Mouse (Mus musculus): Measurements from ENCODE around the gene Plcb4. TPM values are rescaled to one million over a fixed set of nuclear protein-coding genes. Genes with fewer than 3 reads are reported as not detected.

The Plcb4 gene
- polyA plus RNA-seq, 1 experiment from 2014 or later, result 0.62 TPM

DNA sequence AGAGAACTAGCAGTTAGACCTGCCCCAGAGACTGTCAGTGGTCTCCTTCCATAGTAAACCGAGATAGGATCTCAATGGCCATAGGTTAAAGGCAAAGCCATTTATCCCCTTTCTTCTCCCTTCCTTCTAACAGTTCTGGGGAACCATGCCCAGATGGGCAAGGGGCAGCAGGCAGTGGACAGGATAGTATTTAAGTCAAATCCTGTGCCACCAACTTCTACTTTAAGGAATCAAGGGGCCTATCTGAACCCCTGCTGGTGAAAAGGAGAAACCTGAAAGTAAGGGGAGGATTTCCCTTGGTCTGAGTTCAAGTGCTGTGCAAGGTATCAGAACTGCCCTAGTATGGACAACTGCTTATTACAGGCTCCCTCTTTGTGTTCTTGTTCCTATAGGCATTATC, 2.9 kb upstream of the Plcb4 start:
- Histone ChIP-seq H3K4me3 (ENCODE audit: inconsistent target) (no peak overlapping the region), H3K36me3 (ENCODE audit: inconsistent target) (no peaks in the 10 kb centered on the region), H3K79me2 (ENCODE audit: inconsistent target) (no peaks in the 10 kb centered on the region), H3K27ac (no peak overlapping the region)
- WGBS (ENCODE audit: missing documents), result 100% methylated on average over 1 of the region's 1 CpGs

DNA sequence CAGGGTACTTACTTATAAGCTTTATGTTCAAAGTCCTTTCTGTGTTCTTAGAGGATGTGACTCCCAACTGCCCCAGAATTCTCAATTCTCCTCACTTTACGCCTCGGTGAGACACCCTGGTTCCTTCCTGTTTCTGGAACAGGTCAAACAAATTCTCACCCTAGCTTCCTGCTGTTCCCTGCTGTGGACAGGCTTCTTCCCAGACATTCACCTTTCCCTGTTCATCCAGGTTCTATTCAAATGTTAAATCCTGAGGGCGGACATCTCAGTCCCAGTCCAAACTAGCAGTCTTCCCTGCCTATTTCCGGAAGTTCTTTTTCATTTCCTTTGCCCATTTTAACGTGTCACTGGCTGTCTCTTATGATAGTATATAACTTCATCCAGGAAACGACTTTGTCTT, 2.2 kb upstream of the Plcb4 start:
- WGBS (ENCODE audit: missing documents), result 78% methylated on average over 6 of the region's 6 CpGs
- Histone ChIP-seq H3K27ac (no peak overlapping the region), H3K36me3 (ENCODE audit: inconsistent target) (no peaks in the 10 kb centered on the region)

DNA sequence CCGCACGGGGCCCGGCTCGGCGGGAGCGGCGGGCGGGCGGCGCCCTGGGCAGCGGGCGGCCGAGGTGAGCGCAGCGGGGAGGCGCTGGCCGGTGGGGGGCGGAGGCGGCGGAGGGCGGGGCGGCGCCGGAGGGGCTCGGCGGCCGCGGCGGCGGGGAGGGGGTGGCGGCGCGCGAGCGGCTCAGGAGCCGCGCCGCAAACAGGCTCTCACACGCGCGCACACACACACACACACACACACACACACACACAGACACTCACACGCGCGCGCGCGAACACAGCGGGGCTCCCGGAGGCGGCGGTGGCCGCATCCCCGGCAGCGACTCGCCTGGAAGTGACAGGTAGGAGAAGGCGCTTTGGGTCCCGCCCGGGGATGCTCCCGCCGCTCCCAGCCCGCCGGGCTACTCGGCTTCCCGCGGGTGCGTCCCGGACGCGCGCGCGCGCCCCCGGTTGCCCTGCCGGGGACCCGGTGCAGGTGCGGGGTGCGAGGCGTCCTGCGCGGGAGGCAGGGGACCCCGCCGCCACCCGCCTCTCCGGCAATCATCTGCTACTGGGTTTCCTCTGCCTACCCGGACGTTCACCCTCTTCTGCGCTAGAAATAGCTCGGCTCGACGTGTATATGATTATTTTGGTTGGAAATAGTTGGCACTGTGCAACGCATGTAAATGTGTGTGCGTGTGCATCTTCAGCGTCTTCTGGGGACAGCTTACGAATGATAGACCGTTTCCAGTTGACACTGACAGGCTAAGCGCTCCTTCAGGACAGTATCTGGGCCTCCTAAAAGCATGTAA, 775 bp downstream of the Plcb4 start:
- no peak overlapping the region for H3K27ac ChIP-seq

More for the DNA sequence above, 2.2 kb upstream of the Plcb4 start:
- H3K4me3 ChIP-seq (ENCODE audit: inconsistent target), result no peak overlapping the region
- H3K79me2 ChIP-seq (ENCODE audit: inconsistent target), result no peaks in the 10 kb centered on the region

DNA sequence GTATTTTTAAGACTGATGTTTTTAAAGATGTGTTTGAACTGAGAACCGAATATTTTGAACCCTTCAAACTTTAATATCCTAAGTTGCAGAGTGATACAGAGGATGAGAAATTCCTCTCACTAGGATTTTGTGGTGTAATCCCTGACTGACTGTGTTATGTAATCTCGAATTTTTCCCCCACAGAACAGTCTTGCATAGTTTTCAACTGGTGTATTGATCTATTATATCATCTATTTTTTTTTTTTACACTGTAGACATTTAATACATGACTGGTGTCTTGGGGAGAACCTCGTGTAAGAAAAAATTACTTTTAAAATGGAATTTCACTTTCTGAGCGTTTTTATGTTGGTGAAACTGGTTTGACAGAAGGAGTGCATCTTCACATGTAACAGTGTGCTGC, 2.0 kb downstream of the Plcb4 start:
- 86% methylated on average over 2 of the region's 4 CpGs for WGBS (ENCODE audit: missing documents)
- H3K27ac ChIP-seq, result no peak overlapping the region
- H3K36me3 ChIP-seq (ENCODE audit: inconsistent target), result no peaks in the 10 kb centered on the region
- no peak overlapping the region for H3K4me3 ChIP-seq (ENCODE audit: inconsistent target)
- no peaks in the 10 kb centered on the region for H3K79me2 ChIP-seq (ENCODE audit: inconsistent target)

More for the DNA sequence above, 775 bp downstream of the Plcb4 start:
- Histone ChIP-seq H3K36me3 (ENCODE audit: inconsistent target) (no peaks in the 10 kb centered on the region), H3K79me2 (ENCODE audit: inconsistent target) (no peaks in the 10 kb centered on the region), H3K4me3 (ENCODE audit: inconsistent target) (no peak overlapping the region; the same call in 1 of the 2 replicates)
- 2% methylated on average over 43 of the region's 97 CpGs for WGBS (ENCODE audit: missing documents)

DNA sequence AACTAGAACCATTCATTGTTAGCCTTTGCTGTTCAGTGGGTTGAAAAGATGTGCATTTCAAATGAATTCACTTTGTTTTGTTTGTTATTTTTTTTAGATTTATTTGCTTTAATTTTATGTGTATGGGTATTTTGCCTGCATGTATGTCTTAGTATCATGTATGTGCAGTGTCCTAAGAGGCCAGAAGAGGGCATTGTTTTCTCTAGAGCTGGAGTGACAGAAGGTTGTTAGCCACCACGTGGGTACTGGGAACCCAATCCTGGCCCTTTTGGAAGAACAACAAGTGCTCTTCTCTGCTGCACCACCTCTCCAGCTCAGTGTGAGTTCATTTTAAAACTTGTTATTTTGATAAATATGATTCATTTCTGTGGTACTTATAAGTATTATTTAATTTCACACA, 5.0 kb downstream of the Plcb4 start:
- 87% methylated on average over 1 of the region's 1 CpGs for WGBS (ENCODE audit: missing documents)
- Histone ChIP-seq H3K36me3 (ENCODE audit: inconsistent target) (no peaks in the 10 kb centered on the region), H3K79me2 (ENCODE audit: inconsistent target) (no peaks in the 10 kb centered on the region), H3K4me3 (ENCODE audit: inconsistent target) (no peak overlapping the region), H3K27ac (no peak overlapping the region)

DNA sequence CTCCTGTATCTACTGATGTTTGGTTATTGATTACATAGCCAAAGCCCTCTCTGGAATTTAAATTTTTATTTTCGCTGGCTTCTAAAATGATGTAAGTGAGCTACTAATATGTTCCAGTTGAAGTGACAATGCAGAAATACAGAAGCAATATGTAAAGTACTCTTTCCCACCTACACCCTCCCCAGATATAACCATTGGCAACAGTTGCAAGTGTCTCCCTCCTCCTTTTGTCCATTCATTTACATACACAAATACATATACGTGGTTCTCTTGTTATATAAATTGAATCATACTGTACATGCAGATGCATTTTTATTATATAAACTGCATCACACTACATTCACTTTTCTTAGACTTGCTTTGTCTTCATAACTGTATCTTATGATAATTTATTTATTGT, 8.7 kb downstream of the Plcb4 start:
- Histone ChIP-seq H3K4me3 (ENCODE audit: inconsistent target) (no peak overlapping the region), H3K79me2 (ENCODE audit: inconsistent target) (no peaks in the 10 kb centered on the region), H3K36me3 (ENCODE audit: inconsistent target) (no peaks in the 10 kb centered on the region), H3K27ac (no peak overlapping the region)
- WGBS (ENCODE audit: missing documents), result 91% methylated on average over 2 of the region's 2 CpGs

DNA sequence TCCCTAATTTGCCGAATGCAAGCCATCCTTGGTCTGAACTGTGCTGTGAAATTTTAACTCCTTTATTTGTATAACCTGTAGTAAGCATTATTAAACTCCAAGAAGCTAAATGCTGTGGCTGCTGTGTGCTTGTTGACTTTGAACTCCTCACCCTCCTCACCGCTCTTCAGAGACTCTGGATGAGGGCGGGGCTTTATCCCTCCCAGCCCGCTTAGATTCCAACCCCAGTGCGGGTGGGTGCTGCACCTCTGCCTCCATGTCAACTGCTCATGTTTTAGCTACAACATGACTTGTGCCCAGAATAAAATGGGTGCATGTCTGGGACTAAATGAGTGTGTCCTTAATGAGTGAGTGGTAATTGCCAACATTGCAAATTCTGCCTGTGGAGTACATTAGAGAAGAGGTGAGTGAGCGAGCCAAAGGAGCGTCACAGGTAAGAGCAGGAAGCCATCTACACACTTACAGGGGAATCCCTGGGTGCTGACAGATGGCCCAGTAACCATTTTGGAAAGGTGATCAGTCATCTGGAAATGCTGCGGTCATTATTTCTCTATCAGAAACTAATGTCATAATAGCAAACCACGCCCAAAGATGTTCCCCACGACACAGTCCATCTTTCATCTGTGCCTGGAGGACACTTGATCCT, 13.8 kb downstream of the Plcb4 start:
- WGBS (ENCODE audit: missing documents), result 92% methylated on average over 10 of the region's 10 CpGs
- H3K36me3 ChIP-seq (ENCODE audit: inconsistent target), result no peaks in the 10 kb centered on the region
- H3K27ac ChIP-seq, result no peak overlapping the region
- H3K4me3 ChIP-seq (ENCODE audit: inconsistent target), result no peak overlapping the region
- H3K79me2 ChIP-seq (ENCODE audit: inconsistent target), result no peaks in the 10 kb centered on the region

DNA sequence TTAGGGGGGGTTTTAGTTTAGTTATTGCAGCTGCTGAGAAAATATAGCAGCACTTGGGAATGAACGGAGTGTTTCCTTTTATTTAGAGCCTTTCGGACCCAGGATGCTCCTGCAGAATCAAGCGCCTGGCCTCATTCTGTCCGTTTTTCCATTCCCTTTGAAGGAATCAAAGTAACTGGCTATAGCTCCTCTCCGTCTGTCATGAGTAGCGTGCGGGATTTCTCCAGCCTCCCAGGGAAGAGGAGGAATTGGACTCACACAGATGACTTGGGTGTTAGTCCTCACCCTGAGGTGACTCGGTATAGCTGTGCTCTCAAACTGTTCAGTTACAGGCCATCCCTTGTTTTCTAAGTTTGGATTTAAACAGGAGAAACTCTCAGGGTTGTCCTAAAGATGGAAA, 14.8 kb downstream of the Plcb4 start:
- WGBS (ENCODE audit: missing documents), result 94% methylated on average over 8 of the region's 8 CpGs
- no peak overlapping the region for H3K27ac ChIP-seq

DNA sequence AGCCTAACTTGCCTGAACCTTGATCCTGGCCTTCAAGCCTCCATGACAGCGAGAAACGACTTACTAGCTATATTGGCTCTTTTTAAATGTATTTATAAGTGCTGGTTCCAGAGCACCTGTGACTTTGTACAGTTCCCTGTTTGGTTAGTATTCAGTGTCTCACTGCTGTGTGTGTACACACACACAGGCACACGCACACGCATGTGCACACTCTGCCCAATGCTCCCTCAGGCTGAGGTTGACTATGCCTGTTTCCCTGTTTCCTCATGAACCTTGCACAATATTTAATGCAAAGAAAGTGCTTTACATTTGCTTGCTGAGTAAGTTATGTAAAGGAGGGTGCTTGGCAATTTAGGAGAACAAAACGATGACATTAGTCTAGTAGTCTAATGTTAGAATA, 16.5 kb downstream of the Plcb4 start:
- WGBS (ENCODE audit: missing documents), result 94% methylated on average over 5 of the region's 5 CpGs
- H3K79me2 ChIP-seq (ENCODE audit: inconsistent target), result no peaks in the 10 kb centered on the region
- H3K27ac ChIP-seq, result no peak overlapping the region
- H3K36me3 ChIP-seq (ENCODE audit: inconsistent target), result no peaks in the 10 kb centered on the region
- H3K4me3 ChIP-seq (ENCODE audit: inconsistent target), result no peak overlapping the region

More for the DNA sequence above, 14.8 kb downstream of the Plcb4 start:
- H3K79me2 ChIP-seq (ENCODE audit: inconsistent target), result no peaks in the 10 kb centered on the region
- H3K4me3 ChIP-seq (ENCODE audit: inconsistent target), result no peak overlapping the region
- no peaks in the 10 kb centered on the region for H3K36me3 ChIP-seq (ENCODE audit: inconsistent target)

DNA sequence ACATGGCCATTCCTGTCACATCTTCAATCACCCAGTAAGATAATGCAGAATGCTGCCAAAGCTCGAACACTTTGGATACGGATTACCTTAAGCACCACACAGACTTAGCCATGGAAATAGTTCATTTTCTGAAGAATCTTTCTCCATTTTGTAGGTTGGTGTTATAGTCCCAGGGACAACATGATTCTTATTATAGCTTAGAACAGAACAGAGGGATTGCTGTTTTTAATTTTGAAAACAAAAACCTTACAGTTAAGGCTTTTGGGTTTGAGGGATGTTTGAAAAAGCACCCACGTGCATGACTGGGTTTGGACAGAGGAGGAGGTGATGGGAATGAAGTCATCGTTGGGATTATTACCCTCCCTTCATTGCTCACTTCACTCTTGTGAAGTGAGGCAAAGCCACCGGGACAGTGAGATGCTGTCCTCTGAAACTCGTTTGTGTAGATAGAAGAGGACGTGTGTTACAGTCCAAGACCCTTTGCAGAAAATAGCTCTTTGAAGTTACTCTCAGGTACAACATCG, 18.2 kb downstream of the Plcb4 start:
- no peak overlapping the region for H3K4me3 ChIP-seq (ENCODE audit: inconsistent target)
- WGBS (ENCODE audit: missing documents), result 91% methylated on average over 8 of the region's 8 CpGs
- H3K79me2 ChIP-seq (ENCODE audit: inconsistent target), result no peaks in the 10 kb centered on the region
- no peak overlapping the region for H3K27ac ChIP-seq
- no peaks in the 10 kb centered on the region for H3K36me3 ChIP-seq (ENCODE audit: inconsistent target)

DNA sequence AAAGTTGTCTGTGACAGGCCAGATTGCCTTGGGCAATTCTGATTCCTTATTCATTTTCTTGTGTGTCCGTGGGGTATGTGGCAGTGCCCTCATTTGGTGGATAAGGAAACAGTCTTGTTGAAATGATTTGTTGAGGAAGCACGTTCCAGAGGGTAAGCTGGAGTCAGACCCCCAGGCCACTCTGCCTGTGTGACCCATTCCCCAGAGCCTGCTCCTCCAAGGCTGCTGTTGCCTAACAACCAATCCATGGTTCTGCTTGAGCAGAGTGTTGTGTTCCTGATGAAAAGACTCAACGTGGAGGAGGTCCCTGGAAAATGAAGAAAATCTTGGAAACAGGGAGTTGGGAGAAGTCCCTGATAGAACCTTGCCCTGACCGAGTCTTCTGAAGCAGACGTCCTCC, 18.8 kb downstream of the Plcb4 start:
- whole genome bisulfite sequencing (ENCODE audit: missing documents), result 85% methylated on average over 5 of the region's 5 CpGs

DNA sequence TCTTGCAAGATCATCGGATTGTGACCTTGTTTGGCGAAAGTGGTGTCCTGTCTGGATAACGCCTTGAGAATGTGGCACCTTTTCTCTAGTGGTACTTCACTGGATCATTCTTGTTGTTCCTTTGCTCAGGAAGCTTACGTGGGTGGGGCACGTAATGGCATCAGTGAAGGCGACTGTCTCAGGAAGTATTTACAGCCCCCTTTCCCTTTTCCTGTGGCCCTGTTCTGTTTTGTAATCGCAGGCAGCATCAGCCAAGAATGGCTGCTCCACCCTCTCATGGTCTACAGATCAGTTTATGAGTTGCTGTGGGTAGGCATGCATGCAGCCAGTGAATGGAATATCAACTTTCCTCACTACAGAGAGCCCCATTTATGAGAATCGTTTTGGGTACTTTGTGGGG, 21.2 kb downstream of the Plcb4 start:
- no peaks in the 10 kb centered on the region for H3K79me2 ChIP-seq (ENCODE audit: inconsistent target)
- WGBS (ENCODE audit: missing documents), result 70% methylated on average over 8 of the region's 8 CpGs
- no peak overlapping the region for H3K4me3 ChIP-seq (ENCODE audit: inconsistent target)
- no peaks in the 10 kb centered on the region for H3K36me3 ChIP-seq (ENCODE audit: inconsistent target)
- no peak overlapping the region for H3K27ac ChIP-seq

More for the DNA sequence above, 18.8 kb downstream of the Plcb4 start:
- H3K4me3 ChIP-seq (ENCODE audit: inconsistent target), result no peak overlapping the region
- H3K79me2 ChIP-seq (ENCODE audit: inconsistent target), result no peaks in the 10 kb centered on the region
- no peaks in the 10 kb centered on the region for H3K36me3 ChIP-seq (ENCODE audit: inconsistent target)
- H3K27ac ChIP-seq, result no peak overlapping the region

DNA sequence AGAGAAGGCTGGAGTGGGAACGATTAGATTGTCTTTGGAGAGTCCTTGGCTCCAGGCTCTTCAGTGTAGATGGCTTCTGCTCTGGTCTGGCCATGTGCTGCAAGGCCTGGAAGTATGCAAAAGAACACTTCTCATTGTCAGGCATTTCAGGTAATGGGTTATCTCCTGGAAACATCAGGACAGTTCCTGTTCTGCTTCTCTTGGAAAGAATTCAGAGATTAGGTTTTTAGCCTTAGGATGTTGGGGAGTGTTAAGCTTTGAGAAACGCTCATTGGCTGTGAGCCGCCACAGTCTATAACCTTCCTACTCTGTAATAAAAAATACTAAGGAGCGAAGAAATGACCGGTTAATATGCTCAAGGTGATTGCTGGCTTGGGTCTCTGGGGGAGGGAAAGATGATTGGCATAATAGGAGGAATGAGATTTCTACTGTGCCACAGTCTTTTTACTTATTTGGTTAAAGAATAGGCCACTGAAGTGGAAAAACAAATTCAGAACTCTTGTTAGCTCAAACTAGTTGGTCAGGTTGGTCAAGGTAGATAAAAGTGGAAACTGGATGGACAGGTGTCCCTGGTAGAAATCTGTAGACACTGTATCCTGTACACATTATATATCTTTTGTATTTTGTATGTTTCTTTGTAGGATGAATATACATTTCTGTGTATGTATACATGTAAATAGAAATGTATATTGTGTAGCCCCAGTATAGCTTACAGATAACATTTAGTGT, 21.8 kb downstream of the Plcb4 start:
- WGBS (ENCODE audit: missing documents), result 93% methylated on average over 5 of the region's 5 CpGs
- Histone ChIP-seq H3K4me3 (ENCODE audit: inconsistent target) (no peak overlapping the region), H3K27ac (no peak overlapping the region), H3K79me2 (ENCODE audit: inconsistent target) (no peaks in the 10 kb centered on the region), H3K36me3 (ENCODE audit: inconsistent target) (no peaks in the 10 kb centered on the region)

DNA sequence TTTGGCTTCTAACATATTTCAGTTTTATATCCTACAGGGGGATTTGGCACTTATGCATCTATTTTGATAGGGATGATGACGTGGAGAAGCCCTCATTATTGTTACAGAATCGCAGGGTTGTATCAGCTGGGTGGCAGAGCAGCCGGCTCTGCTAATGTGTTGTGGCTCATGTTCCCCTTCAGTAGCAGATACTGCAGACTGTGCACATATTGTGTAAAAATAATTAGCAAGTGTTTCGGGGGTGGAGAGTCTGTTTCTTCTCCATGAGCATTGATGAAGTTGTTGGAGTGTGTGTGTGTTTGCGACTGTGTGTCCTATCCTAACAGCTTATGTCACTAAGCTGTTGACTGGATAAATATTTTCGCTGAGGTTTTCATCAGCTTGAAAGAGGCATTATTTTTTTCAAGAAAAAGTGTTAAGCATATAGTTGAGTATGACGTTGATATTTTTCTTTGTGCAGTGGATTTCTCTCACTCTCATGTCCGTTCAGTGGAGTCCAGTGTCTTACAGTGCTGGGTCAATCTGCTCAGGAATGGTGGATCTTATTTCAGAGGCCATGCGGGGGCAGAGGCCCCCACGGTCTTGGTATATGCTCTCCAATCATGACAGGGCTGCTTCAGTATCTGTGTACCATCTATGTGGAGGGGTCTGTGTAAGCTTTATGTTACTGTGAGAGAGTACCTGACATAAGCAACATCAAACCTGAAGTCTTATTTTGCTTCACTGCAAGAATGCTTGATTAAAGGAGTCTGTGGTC, 25.1 kb downstream of the Plcb4 start:
- 95% methylated on average over 10 of the region's 10 CpGs for WGBS (ENCODE audit: missing documents)
- Histone ChIP-seq H3K79me2 (ENCODE audit: inconsistent target) (no peaks in the 10 kb centered on the region), H3K4me3 (ENCODE audit: inconsistent target) (no peak overlapping the region), H3K27ac (no peak overlapping the region), H3K36me3 (ENCODE audit: inconsistent target) (no peaks in the 10 kb centered on the region)

All from macrophage (primary cell).